Mouse (Mus musculus) C2C12 (cell line): Measurements from ENCODE around the gene Rars2. TPM values are rescaled to one million over a fixed set of nuclear protein-coding genes. Genes with fewer than 3 reads are reported as not detected.

Experiments
- H3K27me3 ChIP-seq: one replicate; pipeline ENCODE4 v1.6.1; 2011; ENCODE audit not compliant: control insufficient read depth, insufficient read depth, insufficient read length
- H3K36me3 ChIP-seq: one replicate; pipeline ENCODE4 v1.6.1; 2011; ENCODE audit not compliant: control insufficient read depth, insufficient read depth
- H3K4me3 ChIP-seq: one replicate; pipeline ENCODE4 v1.5.1; 2011; ENCODE audit warnings: mild to moderate bottlenecking, control low read depth; ENCODE audit not compliant: poor library complexity, insufficient read depth, severe bottlenecking
- H3K79me2 ChIP-seq: one replicate; pipeline ENCODE4 v1.6.1; 2011; ENCODE audit not compliant: control insufficient read depth, insufficient read depth
- H3K79me3 ChIP-seq: one replicate; pipeline ENCODE4 v1.6.1; 2011; ENCODE audit warnings: low read depth, control low read depth
- H3ac ChIP-seq: one replicate; pipeline ENCODE3; 2011; ENCODE audit warnings: low read depth; ENCODE audit not compliant: control insufficient read depth, insufficient read length
- CEBPB ChIP-seq: IDR thresholded peaks from one replicate; pipeline ENCODE4 v1.6.1; 2011; ENCODE audit warnings: low read depth, mild to moderate bottlenecking, control low read depth, moderate library complexity
- CTCF ChIP-seq: IDR thresholded peaks from one replicate; pipeline ENCODE4 v1.5.1; 2011; ENCODE audit not compliant: control insufficient read depth, insufficient read depth, insufficient read length
- FOSL1 ChIP-seq: IDR thresholded peaks from one replicate; pipeline ENCODE4 v1.8.0; 2011; ENCODE audit warnings: mild to moderate bottlenecking, low read length; ENCODE audit not compliant: poor library complexity, insufficient read depth, severe bottlenecking
- MAX ChIP-seq: IDR thresholded peaks from one replicate; pipeline ENCODE4 v1.6.1; 2011; ENCODE audit warnings: mild to moderate bottlenecking, control low read depth
- MYOD1 ChIP-seq: IDR thresholded peaks from one replicate; pipeline ENCODE4 v1.6.1; 2011; ENCODE audit warnings: low read depth; ENCODE audit not compliant: control insufficient read depth, insufficient read length
- MYOG ChIP-seq: IDR thresholded peaks from one replicate; pipeline ENCODE4 v1.6.1; 2011; ENCODE audit not compliant: control insufficient read depth, insufficient read length; ENCODE audit errors: extremely low read depth
- USF1 ChIP-seq: IDR thresholded peaks from one replicate; pipeline ENCODE4 v1.6.1; 2011; ENCODE audit warnings: low read depth, mild to moderate bottlenecking, control low read depth, moderate library complexity
- polyA plus RNA-seq: library from polyadenylated mRNA; unstranded; fragments of >200 nt; fragmentation: generic; extraction: Trizol; gene quantifications from one replicate; pipeline ENCODE4 v1.2.1, GENCODE M21; 2012; ENCODE audit warnings: missing spikeins

Rars2 gene
- polyA plus RNA-seq, 1 experiment, result 9.7 TPM

DNA sequence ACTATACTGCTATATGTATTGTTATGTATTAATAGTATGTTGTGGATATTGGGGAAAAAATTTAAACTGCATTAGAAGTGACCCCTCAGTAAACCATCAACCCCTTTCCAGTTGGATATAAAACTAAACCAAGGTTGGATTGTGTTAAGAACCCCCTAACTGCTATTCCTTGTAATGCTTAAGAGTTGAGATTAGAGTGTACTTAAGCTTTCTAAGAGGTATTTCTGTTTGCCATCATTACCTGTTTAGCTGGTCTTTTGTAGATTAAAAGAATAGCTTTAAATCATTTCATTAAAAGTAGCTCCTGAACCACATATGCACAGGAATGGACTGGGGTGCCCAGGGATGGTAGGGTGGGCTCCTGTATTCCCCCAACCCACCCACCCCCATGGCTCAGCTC lies 30.0 kb downstream of the Rars2 start:
- H3K27me3 ChIP-seq, result no peaks in the 10 kb centered on the region
- TF ChIP-seq FOSL1 (no peak), MYOD1 (no peak), MAX (no peak), MYOG (no peak), CEBPB (no peak), CTCF (no peak), USF1 (no peak)
- H3ac ChIP-seq, result no peak overlapping the region
- H3K36me3 ChIP-seq, result peaks cover 24% of the 10 kb centered on the region
- no peak overlapping the region for H3K4me3 ChIP-seq
- no peaks in the 10 kb centered on the region for H3K79me2 ChIP-seq
- H3K79me3 ChIP-seq, result no peaks in the 10 kb centered on the region

GRCm38 (mm10) chr4:34653179-34653578 lies 38.4 kb downstream of the Rars2 start:
- Histone ChIP-seq H3K79me2 (no peaks in the 10 kb centered on the region), H3K79me3 (no peaks in the 10 kb centered on the region), H3ac (no peak overlapping the region), H3K36me3 (peaks cover 36% of the 10 kb centered on the region), H3K4me3 (no peak overlapping the region), H3K27me3 (no peaks in the 10 kb centered on the region)
- no peak for TF ChIP-seq MYOG
- TF ChIP-seq CEBPB, result no peak
- no peak for TF ChIP-seq MAX
- no peak for TF ChIP-seq CTCF

DNA sequence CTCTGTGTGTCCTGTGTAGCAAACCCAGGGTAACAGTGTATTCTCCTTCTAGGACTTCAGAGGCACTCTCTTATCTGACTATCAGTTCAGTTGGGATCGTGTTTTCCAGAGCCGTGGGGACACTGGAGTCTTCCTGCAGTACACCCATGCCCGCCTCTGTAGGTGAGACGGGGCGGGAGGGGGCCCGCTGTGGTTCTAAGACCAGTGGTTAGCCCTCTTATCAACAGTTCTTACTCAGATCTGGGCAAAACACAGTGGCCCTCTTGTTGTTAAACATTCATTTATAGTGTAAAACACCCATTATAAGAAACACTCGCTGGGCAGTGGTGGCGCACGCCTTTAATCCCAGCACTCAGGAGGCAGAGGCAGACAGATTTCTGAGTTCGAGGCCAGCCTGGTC lies 41.3 kb downstream of the Rars2 start:
- TF ChIP-seq USF1, result no peak
- TF ChIP-seq CTCF, result no peak
- TF ChIP-seq MAX, result no peak
- H3K27me3 ChIP-seq, result no peaks in the 10 kb centered on the region
- H3K36me3 ChIP-seq, result peaks cover 38% of the 10 kb centered on the region

DNA sequence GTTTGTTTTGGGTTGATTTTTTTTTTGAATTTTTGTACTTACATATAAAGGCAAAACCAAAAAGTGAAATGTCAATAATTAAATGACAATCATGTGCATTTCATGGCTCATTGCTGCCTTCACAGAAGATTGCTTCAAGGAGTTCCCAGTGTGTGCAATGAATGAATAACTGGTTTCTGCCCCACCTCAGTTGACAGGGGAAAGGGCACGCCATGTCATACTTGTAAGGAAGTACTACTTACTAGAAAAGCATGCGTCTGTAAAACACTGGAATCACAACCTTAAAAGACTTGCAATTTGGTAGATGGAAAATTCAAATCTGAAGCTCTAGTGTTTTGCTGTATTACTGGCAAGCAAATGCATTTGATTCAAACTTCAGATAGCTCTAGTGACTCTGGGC lies 44.3 kb downstream of the Rars2 start:
- no peaks in the 10 kb centered on the region for H3K27me3 ChIP-seq
- peaks cover 54% of the 10 kb centered on the region for H3K36me3 ChIP-seq
- no peak for TF ChIP-seq CTCF
- TF ChIP-seq CEBPB, result no peak
- no peak for TF ChIP-seq MAX
- TF ChIP-seq USF1, result no peak
- TF ChIP-seq MYOD1, result no peak
- no peak for TF ChIP-seq FOSL1
- TF ChIP-seq MYOG, result no peak
- H3K4me3 ChIP-seq, result no peak overlapping the region
- H3K79me2 ChIP-seq, result no peaks in the 10 kb centered on the region
- H3K79me3 ChIP-seq, result no peaks in the 10 kb centered on the region
- H3ac ChIP-seq, result no peak overlapping the region

More for the DNA sequence above, 41.3 kb downstream of the Rars2 start:
- H3ac ChIP-seq, result no peak overlapping the region
- no peaks in the 10 kb centered on the region for H3K79me3 ChIP-seq
- no peak overlapping the region for H3K4me3 ChIP-seq
- no peaks in the 10 kb centered on the region for H3K79me2 ChIP-seq

GRCm38 (mm10) chr4:34661514-34661913 lies 46.8 kb downstream of the Rars2 start:
- no peak overlapping the region for H3K4me3 ChIP-seq
- no peaks in the 10 kb centered on the region for H3K27me3 ChIP-seq
- TF ChIP-seq MYOD1 (no peak), MAX (no peak), MYOG (no peak), CTCF (no peak), USF1 (no peak), FOSL1 (no peak), CEBPB (no peak)
- peaks cover 55% of the 10 kb centered on the region for H3K36me3 ChIP-seq
- H3K79me3 ChIP-seq, result no peaks in the 10 kb centered on the region
- H3ac ChIP-seq, result no peak overlapping the region
- H3K79me2 ChIP-seq, result no peaks in the 10 kb centered on the region

DNA sequence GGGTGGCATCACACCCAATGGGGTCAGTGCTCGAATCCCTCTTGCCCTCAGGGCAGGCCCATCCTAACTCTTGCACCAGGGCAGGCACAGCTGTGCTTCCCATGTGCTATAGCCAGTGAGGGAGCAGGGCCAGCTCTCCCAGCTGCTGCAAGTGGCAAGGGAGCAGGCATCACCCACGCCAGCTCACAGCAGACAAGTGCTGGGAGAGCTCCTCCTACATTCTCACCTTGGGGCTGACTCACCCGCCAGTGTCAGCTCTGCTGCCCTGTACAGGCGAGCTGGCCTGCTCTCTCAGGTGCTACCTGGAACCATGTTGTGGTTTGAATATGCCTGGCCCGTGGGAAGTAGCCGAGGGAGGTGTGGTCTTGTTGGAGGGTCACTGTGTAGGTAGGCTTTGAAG lies 47.2 kb downstream of the Rars2 start:
- H3K79me2 ChIP-seq, result no peaks in the 10 kb centered on the region
- H3K4me3 ChIP-seq, result no peak overlapping the region
- no peak for TF ChIP-seq MYOD1
- TF ChIP-seq MYOG, result no peak
- TF ChIP-seq CTCF, result no peak
- TF ChIP-seq FOSL1, result no peak
- TF ChIP-seq CEBPB, result no peak
- TF ChIP-seq MAX, result no peak
- TF ChIP-seq USF1, result no peak
- H3K36me3 ChIP-seq, result peaks cover 55% of the 10 kb centered on the region
- H3K27me3 ChIP-seq, result no peaks in the 10 kb centered on the region
- no peaks in the 10 kb centered on the region for H3K79me3 ChIP-seq
- no peak overlapping the region for H3ac ChIP-seq
